Mouse (Mus musculus): Measurements from ENCODE around the gene Hoxd8. TPM values are rescaled to one million over a fixed set of nuclear protein-coding genes. Genes with fewer than 3 reads are reported as not detected.

Hoxd8 gene
- total RNA-seq, 2 experiments from 2014 or later: not detected

DNA sequence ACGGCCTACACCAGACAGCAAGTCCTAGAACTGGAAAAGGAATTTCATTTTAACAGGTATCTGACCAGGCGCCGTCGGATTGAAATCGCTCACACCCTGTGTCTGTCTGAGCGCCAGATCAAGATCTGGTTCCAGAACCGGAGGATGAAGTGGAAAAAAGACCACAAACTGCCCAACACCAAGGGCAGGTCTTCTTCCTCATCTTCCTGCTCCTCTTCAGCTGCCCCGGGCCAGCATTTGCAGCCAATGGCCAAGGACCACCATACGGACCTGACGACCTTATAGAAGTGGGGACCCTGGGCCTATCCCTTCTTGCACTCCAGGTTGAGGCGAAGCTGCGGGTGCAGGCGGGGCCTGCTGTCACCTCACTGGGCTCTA lies 23.9 kb downstream of the Hoxd8 start:
- no peak for ATAC-seq (replicated peaks; ENCODE audit: low FRiP score, poor library complexity, severe bottlenecking)

DNA sequence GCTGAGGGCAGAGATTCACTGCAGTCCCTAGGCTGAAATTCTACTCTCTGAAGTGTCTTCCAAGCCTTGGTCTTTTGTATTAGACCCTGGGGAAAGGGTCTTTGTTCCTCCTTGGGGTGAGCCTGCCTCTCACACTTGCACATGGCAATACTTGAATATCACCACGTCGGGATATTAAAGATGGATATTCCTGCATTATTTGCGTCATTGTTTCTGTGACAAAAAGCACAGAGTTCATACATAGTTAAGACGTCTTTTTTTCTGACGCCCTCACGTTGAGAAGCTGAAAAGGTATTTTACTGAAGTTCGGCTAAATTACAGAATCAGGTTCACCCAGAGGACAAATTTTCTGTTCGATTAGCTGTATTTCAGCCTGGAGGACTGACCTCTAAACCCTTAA lies 25.9 kb downstream of the Hoxd8 start:
- no peak for ATAC-seq (replicated peaks; ENCODE audit: low FRiP score, poor library complexity, severe bottlenecking)

DNA sequence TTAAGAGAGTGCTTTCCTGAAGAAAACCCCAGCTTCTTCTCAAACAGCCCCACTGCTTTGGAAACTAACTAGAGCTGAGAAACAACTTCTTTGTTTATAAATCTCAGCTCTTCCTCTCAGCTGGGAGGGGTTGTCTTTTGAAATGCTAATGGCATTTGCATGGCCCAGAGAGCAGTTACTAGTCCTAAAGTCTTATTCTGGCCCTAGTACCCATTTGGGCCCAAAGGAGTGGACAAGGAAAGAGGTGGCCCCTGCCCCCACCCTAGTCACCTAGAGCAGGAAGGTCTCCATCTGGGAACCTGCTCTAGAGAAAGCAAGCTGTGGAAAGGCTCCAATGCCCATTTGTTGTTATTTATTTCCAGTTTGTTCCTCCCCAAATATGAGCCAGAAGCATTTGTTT lies 26.6 kb downstream of the Hoxd8 start:
- ATAC-seq (replicated peaks; ENCODE audit: low FRiP score, poor library complexity, severe bottlenecking): no peak

DNA sequence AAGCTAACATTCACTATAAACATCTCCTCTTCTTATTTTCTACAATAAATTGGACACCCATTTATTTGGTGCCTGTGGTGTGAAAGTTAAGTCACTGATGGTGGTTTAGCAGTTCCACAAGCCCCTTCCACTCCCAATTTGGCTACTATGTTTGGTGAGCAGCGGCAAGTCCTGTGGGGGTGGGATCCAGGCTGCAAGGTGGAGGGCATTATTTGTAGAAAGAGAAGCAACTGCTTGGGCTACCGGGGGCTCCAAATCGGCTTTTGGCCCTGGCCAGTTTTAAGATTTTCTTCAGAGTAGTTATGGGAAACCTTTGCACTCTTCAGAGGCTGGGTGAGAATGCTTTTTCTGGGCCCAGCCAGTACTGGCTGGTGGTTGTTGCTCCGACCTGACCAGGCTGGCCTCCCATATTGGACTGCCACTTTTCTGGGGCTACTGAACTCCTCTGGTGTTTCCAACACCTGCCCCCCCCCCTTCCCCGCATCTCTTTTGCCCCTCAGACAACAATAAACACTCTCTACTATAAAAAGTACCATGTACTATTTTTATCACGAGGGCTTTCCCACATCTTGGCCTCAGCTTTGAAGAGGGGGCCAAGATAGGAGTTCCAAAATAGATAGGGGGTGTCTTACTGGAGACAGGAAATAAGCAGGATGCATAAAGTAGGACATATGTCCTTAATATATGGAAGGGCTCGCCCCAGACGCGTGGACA lies 27.5 kb downstream of the Hoxd8 start:
- ATAC-seq (replicated peaks; ENCODE audit: low FRiP score, poor library complexity, severe bottlenecking): no peak

DNA sequence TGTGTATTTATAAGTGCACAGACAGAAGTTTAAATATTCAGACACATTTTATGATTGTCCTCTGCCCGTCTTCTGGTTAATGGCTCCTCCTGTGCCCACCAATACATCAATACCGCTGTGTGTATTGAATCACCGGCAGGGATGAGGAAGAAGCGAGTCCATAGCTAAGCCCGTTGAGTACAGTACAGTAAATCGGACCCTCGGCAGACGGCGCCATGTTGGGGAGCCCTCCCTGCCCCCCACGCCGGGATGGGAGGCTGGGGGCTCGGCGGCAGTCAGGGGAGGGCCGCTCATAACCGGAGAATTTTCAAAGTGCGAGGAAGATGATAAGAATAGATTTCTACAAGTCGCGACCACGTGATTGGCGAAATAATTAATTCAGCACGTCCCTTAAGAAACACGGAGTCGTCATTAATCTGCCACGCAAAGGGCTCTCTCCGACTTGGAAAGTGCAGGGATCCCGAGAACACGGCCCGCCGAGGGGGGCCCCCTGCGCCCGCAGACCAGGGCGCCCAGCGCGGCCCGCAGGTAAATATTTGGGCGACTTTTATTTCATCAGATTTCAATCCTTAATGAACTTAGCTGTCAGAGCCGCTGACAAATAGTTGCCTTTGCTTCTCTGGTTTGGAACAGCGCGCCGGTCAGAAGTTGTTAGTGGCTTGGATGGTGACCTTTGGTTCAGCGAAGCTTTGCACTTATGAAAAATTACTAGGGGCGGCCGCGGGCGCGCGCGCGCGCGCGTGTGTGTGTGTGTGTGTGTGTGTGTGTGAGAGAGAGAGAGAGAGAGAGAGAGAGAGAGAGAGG lies 28.3 kb downstream of the Hoxd8 start:
- no peak for ATAC-seq (replicated peaks; ENCODE audit: low FRiP score, poor library complexity, severe bottlenecking)

DNA sequence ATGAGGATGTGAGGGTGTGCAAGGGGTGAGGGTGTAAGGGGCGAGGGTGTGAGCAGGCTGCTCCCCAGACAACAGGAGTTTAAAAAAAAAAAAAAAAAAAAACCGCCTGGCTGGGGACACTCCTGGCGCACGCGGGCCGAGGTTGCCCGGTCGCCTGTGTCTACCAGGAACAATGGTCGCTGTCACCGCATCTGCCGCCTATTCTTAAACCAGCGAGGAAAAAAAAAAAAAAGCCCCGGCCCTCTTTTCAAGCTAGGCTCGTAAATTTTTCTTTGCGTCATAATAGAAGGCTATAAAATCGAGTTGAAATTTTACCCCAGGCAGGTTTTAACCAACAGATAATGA lies 28.9 kb downstream of the Hoxd8 start:
- ATAC-seq (replicated peaks; ENCODE audit: low FRiP score, poor library complexity, severe bottlenecking): no peak

DNA sequence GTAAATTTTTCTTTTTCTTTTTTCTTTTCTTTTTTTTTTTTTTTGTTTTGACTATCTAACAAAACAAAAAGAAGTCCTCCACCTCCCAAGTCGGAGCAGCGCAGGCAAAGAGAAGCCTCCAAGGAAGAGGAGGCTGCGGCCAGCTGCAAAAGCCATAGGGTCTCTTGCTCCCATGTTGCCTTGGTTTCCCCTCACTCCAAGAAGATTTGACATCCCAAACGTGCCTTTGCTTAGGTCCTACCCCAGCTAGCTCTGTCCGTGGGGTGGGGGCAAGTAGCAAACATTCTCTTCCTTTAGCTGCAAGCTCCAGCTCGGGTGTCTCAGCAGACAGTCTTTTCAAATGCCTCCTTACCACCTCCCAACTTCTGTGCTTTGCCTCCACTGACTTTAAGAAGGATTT lies 29.4 kb downstream of the Hoxd8 start:
- ATAC-seq (replicated peaks; ENCODE audit: low FRiP score, poor library complexity, severe bottlenecking): no peak

DNA sequence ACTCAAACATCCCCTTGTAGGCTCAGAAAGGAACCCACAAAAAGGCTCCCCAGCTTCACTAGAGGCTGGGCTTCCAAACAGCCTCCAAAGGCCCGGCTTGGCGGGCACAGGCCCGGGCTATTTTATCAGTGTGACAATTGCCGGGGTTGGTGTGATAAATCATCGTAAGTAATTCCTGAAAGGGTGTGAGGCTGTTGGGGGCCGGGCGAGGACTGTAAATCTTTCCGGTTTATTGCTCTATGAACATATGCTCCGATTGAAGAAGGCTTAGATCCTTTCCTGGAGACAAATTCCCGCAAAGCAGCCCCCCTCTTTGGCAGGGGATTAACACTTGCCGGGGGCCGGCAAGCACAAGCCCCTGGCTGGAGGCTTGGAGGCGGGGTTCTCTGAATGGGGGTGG lies 30.0 kb downstream of the Hoxd8 start:
- ATAC-seq (replicated peaks; ENCODE audit: low FRiP score, poor library complexity, severe bottlenecking): no peak

DNA sequence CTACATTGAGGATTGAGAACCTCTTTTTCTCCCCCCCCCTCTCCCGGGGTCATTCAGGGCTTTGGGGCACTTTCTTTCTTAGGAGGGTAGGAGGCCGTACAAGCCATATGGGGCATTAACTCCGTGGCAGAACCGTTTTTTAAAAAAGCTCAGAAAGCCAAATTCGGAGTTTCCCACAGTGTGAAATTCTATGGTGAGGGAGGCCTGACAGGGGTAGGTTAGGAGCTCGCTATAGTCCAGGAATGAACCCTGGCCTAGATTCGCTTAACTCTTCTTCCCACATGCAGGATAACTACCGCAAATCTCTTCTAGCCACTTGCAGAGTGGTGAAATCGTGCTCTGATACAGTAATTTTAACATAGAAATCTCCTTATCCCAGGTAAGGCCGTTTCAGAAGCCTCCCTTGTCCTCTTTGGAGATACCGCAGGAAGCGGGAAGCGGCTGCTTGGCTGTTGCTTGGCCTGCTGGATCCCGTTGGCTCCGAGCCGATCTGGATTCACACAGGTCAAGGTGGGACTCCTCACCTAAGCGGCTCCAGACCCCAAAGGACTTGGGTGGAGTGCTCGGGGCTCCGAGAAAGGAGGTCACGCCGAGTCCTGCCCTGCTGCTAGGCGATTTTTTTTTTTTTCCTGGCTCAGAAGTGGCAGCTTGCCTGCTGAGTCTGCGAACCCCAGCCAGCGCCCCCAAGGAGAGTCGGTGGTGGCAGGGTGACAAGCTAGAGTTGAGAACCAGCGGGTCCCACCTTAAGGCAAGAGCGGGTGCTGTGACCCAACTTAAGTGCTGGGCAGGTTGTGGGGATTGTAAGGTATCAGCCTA lies 30.8 kb downstream of the Hoxd8 start:
- ATAC-seq (replicated peaks; ENCODE audit: low FRiP score, poor library complexity, severe bottlenecking): no peak

DNA sequence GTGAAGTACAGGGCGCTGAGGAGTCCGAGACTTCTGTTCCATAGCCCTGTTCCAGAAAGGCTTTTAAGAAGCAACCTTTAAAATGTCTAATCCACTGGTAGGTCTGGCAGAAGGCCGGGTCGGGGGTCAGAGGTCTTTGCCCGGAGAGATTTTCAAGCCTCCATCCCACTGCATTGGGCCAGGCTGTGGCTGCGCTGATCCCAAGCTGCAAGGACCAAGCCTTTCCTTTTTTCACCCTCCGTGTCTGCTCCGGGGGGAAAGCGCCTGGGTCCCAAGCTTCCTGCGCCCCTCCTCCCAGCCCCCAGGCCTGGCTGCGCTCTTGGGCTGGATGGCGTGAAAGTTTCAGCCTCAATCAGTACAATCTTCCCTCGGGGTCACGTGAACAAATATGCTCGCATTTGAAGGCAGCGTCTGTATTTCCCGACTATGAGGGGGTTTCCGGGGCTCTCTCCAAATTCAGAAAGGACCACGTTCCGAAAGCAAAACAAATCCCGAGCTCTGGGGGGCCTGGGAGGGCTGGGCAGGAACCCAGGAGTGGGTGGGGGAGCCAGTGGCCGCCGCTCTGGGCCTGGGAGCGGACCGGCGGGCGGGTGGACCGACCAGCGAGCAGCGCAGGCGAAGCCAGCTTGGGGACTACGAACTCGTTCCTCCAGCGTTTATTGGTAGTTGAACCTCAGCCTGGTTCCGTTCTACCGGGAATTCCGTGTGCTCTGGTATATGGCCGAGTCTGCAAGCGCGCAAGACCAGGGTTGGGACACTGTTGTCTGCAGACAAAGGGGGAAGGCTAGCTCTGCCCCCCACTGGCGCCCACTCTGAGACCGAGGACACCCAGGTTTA lies 31.7 kb downstream of the Hoxd8 start:
- no peak for ATAC-seq (replicated peaks; ENCODE audit: low FRiP score, poor library complexity, severe bottlenecking)

DNA sequence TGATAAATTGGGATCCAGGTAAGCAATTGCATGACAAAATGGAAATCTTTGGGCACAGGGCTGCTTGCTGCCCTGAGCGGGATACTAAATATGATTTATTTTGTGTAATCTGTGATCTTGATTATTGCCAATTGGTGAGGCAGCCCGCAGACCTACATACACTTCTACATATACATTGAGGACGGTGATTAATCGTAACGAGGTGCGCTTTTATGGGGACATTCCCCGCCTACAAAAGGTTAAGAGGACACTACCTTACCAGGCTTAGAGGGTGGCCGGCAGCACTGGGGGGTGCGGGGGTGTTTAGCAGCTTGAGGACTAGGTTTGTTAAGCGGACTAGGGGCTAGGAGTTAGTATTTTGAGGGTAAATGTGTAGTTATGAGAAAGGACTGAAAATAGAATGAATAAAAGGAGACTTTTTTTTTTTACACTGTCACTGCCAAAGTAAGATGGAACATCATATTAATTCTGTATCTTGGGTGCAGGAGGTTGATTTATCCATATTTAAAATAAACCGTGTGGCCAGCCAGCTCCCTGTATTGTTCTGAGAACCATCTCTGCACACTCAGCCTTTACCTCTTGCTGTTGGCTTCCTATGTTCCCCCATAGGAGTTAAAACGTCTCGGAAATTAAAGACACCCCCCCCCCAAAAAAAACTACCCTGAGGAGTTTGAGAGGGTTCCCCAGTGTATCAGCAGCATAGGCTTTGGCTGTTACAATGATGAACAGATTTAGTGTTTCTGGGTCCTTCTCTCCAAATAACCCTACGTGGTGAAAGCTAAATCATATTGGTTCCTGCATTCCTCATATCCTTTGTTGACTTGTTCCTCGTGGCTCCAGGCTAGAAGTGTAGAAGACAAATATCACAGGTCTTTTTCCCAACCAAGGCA lies 32.5 kb downstream of the Hoxd8 start:
- no peak for ATAC-seq (replicated peaks; ENCODE audit: low FRiP score, poor library complexity, severe bottlenecking)

DNA sequence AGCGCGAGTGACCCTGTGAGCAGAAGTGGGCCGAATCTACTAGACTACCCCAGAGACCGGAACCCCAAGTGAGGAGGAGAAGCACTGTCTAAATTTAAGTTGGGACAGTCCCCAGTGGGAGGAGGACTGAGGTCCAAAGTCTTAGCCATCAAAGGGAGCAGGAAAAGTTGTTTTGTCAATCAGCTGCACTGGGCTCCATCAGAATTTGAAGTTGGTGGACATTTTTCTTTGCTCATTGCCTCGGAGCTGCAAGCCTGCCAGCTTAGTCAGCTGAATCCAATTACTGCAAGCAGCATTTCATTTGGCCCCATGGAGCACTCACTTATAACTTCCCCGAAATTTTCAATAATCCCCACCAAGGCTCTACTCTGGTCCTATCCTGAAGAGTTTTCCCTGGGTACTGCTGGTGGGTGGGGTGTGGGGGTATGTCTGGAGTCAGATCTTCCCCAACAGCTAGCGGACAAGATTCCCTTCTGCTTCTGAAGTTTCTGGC lies 33.2 kb downstream of the Hoxd8 start:
- ATAC-seq (replicated peaks; ENCODE audit: low FRiP score, poor library complexity, severe bottlenecking): no peak

DNA sequence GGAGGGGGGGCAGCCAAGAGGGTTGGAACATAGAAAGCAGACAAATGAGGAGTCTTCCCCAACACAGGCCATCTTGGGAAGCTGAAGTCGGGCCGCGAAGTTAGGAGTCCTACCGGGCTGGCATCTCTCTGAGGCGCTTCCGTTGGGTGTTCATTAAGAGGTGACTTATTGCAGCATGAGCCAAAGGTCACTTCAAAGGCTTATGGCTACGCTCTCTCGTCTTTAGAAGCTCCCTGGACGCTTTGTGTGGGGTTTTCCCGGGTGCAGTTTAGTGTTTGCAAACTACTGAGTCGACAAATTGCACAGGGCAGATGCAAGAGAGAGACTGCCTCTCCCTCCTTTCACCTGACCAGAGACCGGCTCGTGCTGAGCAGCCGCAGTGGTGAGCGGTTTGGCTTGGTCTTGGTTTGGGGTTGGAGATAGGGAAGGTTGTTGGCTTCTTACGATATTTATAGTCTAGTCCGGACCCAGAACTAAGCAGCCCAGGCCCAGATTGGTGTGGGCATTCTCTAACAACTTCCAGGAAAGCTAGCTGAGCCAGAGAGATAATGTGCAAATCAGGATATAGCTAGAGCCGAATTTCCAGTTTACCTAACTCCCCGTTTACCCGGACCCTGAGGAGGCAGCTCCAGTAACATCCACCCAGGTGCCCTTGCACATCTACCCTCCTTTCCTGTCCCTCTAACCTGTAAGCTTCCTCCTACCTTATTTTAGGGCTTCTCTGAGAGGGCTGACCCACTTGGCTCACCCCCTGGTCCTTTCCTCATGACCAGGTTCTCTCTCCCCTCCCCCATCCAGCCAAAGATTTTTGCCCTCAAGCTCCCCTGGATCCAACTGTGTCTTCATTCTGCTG lies 34.4 kb downstream of the Hoxd8 start:
- ATAC-seq (replicated peaks; ENCODE audit: low FRiP score, poor library complexity, severe bottlenecking): no peak

DNA sequence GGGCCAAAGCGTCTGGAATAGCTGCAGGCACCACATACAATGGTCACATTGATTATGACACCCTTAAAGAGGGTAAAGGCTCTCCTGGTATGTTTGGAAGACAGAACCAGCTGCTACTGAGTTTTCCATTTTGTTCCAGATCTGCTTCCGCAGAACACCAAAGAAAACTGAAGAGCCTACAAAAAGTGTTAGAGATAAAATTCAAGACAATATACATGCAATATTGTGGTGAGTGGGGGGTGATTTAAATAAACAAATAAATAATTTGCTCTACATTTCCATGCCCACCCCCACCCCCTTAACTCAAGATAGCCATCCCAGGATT lies 35.0 kb downstream of the Hoxd8 start:
- ATAC-seq (replicated peaks; ENCODE audit: low FRiP score, poor library complexity, severe bottlenecking): no peak

DNA sequence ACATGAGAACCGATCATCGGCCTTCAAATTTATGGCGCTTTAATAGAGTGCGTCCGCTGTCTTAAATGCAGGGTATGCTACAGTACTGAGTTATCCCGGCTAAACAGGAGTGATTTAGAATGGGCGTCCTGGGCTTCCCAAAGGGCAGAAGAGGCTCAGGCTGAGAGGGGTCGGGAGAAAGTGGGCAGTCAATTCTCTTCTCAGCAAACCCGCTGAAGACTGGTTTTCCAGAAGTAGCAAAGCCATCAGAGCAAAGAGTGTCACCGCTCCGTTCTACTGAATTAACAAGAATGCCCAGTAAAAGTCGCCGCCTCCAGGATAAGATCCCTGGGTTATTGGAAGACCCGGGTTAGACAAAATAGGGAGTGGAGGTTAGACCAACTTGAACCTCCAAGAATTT lies 35.5 kb downstream of the Hoxd8 start:
- ATAC-seq (replicated peaks; ENCODE audit: low FRiP score, poor library complexity, severe bottlenecking): no peak

DNA sequence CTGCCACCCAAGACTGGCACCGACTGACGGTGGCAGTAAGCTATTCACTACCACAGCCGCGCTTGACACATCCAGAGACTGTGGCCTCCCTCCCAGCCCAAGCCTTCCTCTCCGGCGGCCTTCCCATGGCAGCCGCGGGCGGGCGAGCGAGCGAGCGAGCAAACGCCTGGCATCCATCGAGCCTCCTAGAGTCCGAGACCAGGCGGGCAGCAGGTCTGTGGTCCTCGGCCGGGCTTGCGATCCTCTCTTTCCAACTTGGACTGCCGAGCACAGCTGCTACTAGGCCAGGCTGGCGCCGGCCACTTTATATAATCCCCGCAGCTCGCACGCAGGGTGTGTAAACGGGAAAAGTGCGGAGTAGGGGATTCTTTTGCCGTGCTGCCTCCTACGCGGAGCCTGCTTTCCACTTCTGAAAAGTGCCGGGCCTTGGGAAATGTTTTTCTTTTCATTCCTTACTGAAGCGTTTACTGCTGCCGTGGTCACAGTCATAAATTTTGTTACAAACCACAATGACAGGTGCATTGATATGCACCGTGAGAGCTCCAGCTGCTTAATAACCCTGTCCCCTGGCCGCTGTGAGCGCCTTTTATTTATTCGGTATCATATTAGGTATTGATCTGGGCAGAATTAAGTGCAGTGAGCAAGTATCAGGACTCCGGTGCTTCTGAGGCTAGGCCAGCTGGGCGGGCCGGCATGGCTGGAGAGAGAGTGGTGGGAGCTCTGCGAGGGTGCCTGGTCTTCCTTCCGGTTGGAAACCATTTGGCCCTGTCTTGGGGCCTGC lies 36.1 kb downstream of the Hoxd8 start:
- no peak for ATAC-seq (replicated peaks; ENCODE audit: low FRiP score, poor library complexity, severe bottlenecking)

DNA sequence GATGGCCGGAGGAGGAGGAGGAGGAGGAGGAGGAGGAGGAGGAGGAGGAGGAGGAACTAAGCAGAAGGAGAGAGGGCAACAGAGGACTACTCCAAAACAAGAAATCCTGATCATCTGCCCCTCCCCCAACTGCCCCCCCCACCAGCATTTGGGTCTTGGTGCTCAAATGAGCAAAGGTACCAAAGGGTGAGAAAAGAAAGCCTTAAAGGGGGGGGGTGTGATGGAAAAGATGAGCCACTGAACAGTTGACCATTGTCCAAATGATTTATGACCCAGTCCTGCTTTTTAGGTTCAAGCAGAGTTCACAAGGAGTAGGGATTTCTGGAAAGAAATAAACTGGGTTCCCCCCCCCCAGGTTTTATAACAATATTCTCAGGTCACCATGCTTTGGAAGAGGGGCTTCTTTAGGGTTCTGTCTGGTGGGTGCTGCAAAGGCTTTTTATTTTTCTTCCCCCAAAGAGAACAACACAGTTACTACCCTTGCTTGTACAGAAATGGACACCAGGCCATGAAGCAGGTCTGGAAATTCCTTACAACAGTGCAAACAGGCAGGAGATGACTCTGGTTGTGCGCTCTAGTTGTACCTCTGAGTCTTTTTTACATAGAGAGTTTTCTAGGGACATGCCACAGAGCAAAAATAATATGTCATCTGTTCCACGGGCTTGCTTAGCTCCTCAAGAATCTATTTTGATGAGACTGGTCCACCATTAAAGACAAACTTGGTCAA lies 37.0 kb downstream of the Hoxd8 start:
- no peak for ATAC-seq (replicated peaks; ENCODE audit: low FRiP score, poor library complexity, severe bottlenecking)

All from erythroid progenitor cell, adult 5-6 weeks (primary cell).